Mouse (Mus musculus): ENCODE data around the gene Nav2.

The Nav2 gene

GRCm38 (mm10) chr7:49225741-49226140, 317.2 kb downstream of the Nav2 start:
- DNase-seq: no peak

- no peak for DNase-seq
Observed at GRCm38 (mm10) chr7:49232969-49233368, 324.5 kb downstream of the Nav2 start.

GRCm38 (mm10) chr7:49234288-49234687, 325.8 kb downstream of the Nav2 start:
- DNase-seq: no peak

GRCm38 (mm10) chr7:49235271-49235681, 326.8 kb downstream of the Nav2 start:
- DNase-seq: no peak

- no peak for DNase-seq
Observed at GRCm38 (mm10) chr7:49235821-49236220, 327.3 kb downstream of the Nav2 start.

GRCm38 (mm10) chr7:49240461-49240860, 331.9 kb downstream of the Nav2 start:
- no peak for DNase-seq

GRCm38 (mm10) chr7:49241229-49241751, 332.8 kb downstream of the Nav2 start:
- DNase-seq: no peak

- no peak for DNase-seq
Observed at GRCm38 (mm10) chr7:49242261-49242660, 333.7 kb downstream of the Nav2 start.

- DNase-seq: no peak
Observed at GRCm38 (mm10) chr7:49243079-49243478, 334.6 kb downstream of the Nav2 start.

GRCm38 (mm10) chr7:49245537-49246239, 337.2 kb downstream of the Nav2 start:
- DNase-seq: peak; percentile 74 to 77

- DNase-seq: no peak
Observed at GRCm38 (mm10) chr7:49246240-49246578, 337.7 kb downstream of the Nav2 start.

GRCm38 (mm10) chr7:49246584-49247481, 338.3 kb downstream of the Nav2 start:
- peak; percentile 22 to 25 for DNase-seq

- DNase-seq: peak in 1 of 2 experiments; percentile 19
Observed at GRCm38 (mm10) chr7:49247744-49248331, 339.3 kb downstream of the Nav2 start.

GRCm38 (mm10) chr7:49248333-49249086, 340.0 kb downstream of the Nav2 start:
- DNase-seq: no peak

GRCm38 (mm10) chr7:49249462-49249861, 340.9 kb downstream of the Nav2 start:
- DNase-seq: no peak

- DNase-seq: peak; percentile 34 to 38
Observed at GRCm38 (mm10) chr7:49249996-49250395, 341.5 kb downstream of the Nav2 start.

- DNase-seq: no peak
Observed at GRCm38 (mm10) chr7:49250581-49251307, 342.2 kb downstream of the Nav2 start.

GRCm38 (mm10) chr7:49251308-49251638, 342.8 kb downstream of the Nav2 start:
- no peak for DNase-seq

- DNase-seq: no peak
Observed at GRCm38 (mm10) chr7:49252444-49252843, 343.9 kb downstream of the Nav2 start.

GRCm38 (mm10) chr7:49252902-49253301, 344.4 kb downstream of the Nav2 start:
- DNase-seq: no peak

- DNase-seq: no peak
Observed at GRCm38 (mm10) chr7:49255053-49255452, 346.5 kb downstream of the Nav2 start.

Data from thymus, adult 18-20 months (tissue).